Mouse (Mus musculus): ENCODE data around the gene Adat1. TPM values are rescaled to one million over a fixed set of nuclear protein-coding genes. Genes with fewer than 3 reads are reported as not detected.
A peak's percentile ranks its signal among the peaks of the same experiment; 100 is the strongest.
"Not testable (repeated sequence)": the region's sequence is repeated elsewhere in the genome, so short reads cannot be mapped to it uniquely, and the experiment has no call there.

Gene Adat1
- polyA plus RNA-seq, 1 experiment from 2014 or later = 9.5 TPM

- no peak overlapping the region for H3K27ac ChIP-seq
- no peak overlapping the region for H3K9ac ChIP-seq (replicated peaks)
- WGBS = 95% methylated on average over 3 of the region's 3 CpGs
- no peaks in the 10 kb centered on the region for H3K9me3 ChIP-seq
- H3K4me1 ChIP-seq (replicated peaks) = no peaks in the 10 kb centered on the region
- H3K27me3 ChIP-seq = no peaks in the 10 kb centered on the region
- H3K4me3 ChIP-seq (replicated peaks) = no peak overlapping the region
- ATAC-seq = no peak
- H3K36me3 ChIP-seq = peaks cover 82% of the 10 kb centered on the region
- H3K4me2 ChIP-seq (replicated peaks) = no peak overlapping the region
Measured at GRCm38 (mm10) chr8:111950846-111951245, 41.3 kb downstream of the Adat1 start.

- Histone ChIP-seq H3K36me3 (peaks cover 82% of the 10 kb centered on the region), H3K27me3 (no peaks in the 10 kb centered on the region), H3K4me3 (replicated peaks) (no peak overlapping the region), H3K9ac (replicated peaks) (no peak overlapping the region), H3K4me2 (replicated peaks) (no peak overlapping the region), H3K4me1 (replicated peaks) (no peaks in the 10 kb centered on the region), H3K27ac (no peak overlapping the region), H3K9me3 (no peaks in the 10 kb centered on the region)
- no peak for ATAC-seq
- WGBS = 95% methylated on average over 8 of the region's 8 CpGs
Measured at GRCm38 (mm10) chr8:111947954-111948353, 44.1 kb downstream of the Adat1 start.

GRCm38 (mm10) chr8:111947144-111947543 is 45.0 kb downstream of the Adat1 start:
- peaks cover 80% of the 10 kb centered on the region for H3K36me3 ChIP-seq
- no peak overlapping the region for H3K4me2 ChIP-seq (replicated peaks)
- H3K9me3 ChIP-seq = no peaks in the 10 kb centered on the region
- no peak overlapping the region for H3K4me3 ChIP-seq (replicated peaks)
- H3K4me1 ChIP-seq (replicated peaks) = peaks cover 2% of the 10 kb centered on the region
- H3K27me3 ChIP-seq = no peaks in the 10 kb centered on the region
- WGBS = 95% methylated on average over 2 of the region's 2 CpGs
- H3K9ac ChIP-seq (replicated peaks) = no peak overlapping the region
- no peak overlapping the region for H3K27ac ChIP-seq
- no peak for ATAC-seq

DNA sequence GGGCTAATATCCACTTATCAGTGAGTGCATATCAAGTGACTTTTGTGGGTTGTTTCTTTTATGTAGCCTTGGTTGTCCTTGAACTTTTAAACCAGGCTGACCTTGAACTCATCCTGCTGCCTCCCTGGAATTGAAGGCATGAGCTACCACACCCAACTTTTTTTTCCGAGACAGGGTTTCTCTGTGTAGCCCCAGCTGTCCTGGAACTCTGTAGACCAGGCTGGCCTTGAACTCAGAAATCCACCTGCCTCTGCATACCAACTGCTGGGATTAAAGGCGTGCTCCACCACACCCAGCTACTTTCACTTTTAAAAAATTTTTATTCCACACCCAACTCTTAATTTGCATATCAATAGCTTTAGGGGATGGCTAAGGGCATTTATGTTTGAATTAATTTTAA is 48.6 kb downstream of the Adat1 start:
- Histone ChIP-seq H3K36me3 (peaks cover 53% of the 10 kb centered on the region), H3K9ac (replicated peaks) (no peak overlapping the region)
- 92% methylated on average over 2 of the region's 2 CpGs for WGBS

DNA sequence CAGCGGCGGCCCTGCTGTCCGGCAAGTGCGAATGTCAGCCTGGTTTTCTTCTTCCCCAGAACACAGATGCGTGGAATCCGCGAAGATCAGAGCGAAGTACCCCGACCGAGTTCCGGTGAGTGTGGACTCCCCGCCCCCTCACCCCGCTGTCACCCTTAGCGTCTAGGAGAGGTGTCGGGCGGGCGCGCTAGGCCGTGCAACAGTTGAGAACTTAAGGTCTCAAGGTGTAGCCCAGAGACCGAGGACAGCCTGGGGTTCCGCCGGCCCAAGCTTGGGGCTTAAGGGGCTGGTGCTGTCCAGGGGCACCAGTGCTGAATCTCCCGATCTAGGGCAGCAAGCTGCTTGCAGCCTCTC is 51.0 kb downstream of the Adat1 start:
- no peaks in the 10 kb centered on the region for H3K27me3 ChIP-seq
- peaks cover 30% of the 10 kb centered on the region for H3K36me3 ChIP-seq
- H3K9me3 ChIP-seq = no peaks in the 10 kb centered on the region
- H3K27ac ChIP-seq = peak overlapping the region; percentile 80; the same call in 1 of the 2 replicates
- H3K4me1 ChIP-seq (replicated peaks) = peaks cover 19% of the 10 kb centered on the region
- peak overlapping the region; percentile 95 for H3K9ac ChIP-seq (replicated peaks)
- peak overlapping the region; percentile 99 for H3K4me3 ChIP-seq (replicated peaks)
- ATAC-seq = peak; percentile 35
- peak overlapping the region; percentile 100 for H3K4me2 ChIP-seq (replicated peaks)
- under 1% methylated on average over 23 of the region's 23 CpGs for WGBS

More for the DNA sequence above, 48.6 kb downstream of the Adat1 start:
- Histone ChIP-seq H3K9me3 (no peaks in the 10 kb centered on the region), H3K4me3 (replicated peaks) (no peak overlapping the region), H3K4me2 (replicated peaks) (no peak overlapping the region), H3K4me1 (replicated peaks) (peaks cover 19% of the 10 kb centered on the region), H3K27me3 (no peaks in the 10 kb centered on the region), H3K27ac (no peak overlapping the region)
- no peak for ATAC-seq

- Histone ChIP-seq H3K4me1 (replicated peaks) (peaks cover 19% of the 10 kb centered on the region), H3K27me3 (no peaks in the 10 kb centered on the region), H3K27ac (peak within 1 kb of the TSS; percentile 80), H3K9ac (replicated peaks) (peak within 1 kb of the TSS; percentile 95), H3K9me3 (no peaks in the 10 kb centered on the region), H3K4me3 (replicated peaks) (peak within 1 kb of the TSS; percentile 99), H3K4me2 (replicated peaks) (peak within 1 kb of the TSS; percentile 100), H3K36me3 (peaks cover 23% of the 10 kb centered on the region)
- peak; percentile 99 for ATAC-seq
- WGBS = under 1% methylated on average over 65 of the region's 65 CpGs
Measured at GRCm38 (mm10) chr8:111940171-111941100, 51.7 kb downstream of the Adat1 start, which contains the start of gene Gabarapl2. Gene Gabarapl2 (plus strand): TSS chr8:111940703.

DNA sequence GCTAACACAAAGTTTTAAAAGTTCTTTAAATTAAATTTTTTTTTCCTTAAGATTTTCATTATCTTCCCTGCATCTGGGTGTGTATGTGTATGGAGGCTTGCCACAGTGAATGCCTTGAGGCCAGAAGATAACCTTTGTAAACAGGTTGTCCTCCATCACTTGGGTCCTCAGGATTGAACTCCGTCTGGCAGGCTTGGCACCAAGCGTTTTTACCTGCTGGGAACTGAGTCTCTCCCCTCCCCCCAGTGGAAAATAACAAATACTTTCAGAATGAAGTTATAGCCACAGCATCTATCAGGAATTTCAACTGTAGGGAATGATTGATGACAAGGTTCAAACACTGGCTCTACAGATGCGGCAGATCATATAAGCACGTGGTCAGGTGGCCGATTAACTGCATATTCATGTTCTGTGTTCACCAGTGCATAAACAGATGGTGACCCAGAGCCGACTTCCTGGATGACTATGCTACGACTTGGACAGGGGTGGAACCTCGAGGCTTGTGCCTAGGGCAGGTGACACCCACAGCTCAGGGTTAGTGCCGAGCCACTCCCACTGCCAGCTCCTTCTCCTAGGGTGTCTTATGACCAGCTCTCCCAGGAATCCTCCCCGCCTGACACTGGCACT is 52.5 kb downstream of the Adat1 start:
- 13% methylated on average over 10 of the region's 10 CpGs for WGBS
- peak overlapping the region; percentile 99 for H3K4me3 ChIP-seq (replicated peaks)
- H3K4me1 ChIP-seq (replicated peaks) = peaks cover 19% of the 10 kb centered on the region
- peak overlapping the region; percentile 64 for H3K4me2 ChIP-seq (replicated peaks)
- H3K36me3 ChIP-seq = peaks cover 18% of the 10 kb centered on the region
- H3K9me3 ChIP-seq = no peaks in the 10 kb centered on the region
- no peaks in the 10 kb centered on the region for H3K27me3 ChIP-seq
- peak; percentile 66 for ATAC-seq
- H3K27ac ChIP-seq = no peak overlapping the region
- H3K9ac ChIP-seq (replicated peaks) = peak overlapping the region; percentile 54

GRCm38 (mm10) chr8:111938076-111938985 is 53.8 kb downstream of the Adat1 start:
- H3K9ac ChIP-seq (replicated peaks); H3K4me2 ChIP-seq (replicated peaks); H3K9me3 ChIP-seq; H3K36me3 ChIP-seq; H3K4me3 ChIP-seq (replicated peaks); H3K27ac ChIP-seq; ATAC-seq; H3K27me3 ChIP-seq: not testable (repeated sequence)
- WGBS = 84% methylated on average over 9 of the region's 9 CpGs
- H3K4me1 ChIP-seq (replicated peaks) = peaks cover 22% of the 10 kb centered on the region

DNA sequence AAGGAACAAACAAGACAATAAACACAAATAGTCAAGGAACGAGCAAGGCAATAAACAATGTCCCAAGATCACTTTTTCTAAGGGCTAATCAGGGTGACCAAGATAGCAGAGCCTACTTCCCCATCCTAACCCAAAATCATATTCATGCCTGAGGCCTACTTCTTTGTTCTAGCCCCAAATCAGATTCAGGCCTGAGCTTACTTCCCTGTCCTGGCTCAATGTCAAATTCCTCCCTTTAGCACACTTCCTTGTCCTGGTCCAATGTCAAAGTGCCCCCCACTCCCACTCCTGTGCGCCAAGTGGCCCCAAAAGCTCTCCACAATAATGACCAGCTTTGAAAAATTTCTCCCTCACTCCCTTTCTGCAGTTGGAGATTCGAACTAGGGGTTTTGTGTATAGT is 54.9 kb downstream of the Adat1 start:
- ATAC-seq = no peak

DNA sequence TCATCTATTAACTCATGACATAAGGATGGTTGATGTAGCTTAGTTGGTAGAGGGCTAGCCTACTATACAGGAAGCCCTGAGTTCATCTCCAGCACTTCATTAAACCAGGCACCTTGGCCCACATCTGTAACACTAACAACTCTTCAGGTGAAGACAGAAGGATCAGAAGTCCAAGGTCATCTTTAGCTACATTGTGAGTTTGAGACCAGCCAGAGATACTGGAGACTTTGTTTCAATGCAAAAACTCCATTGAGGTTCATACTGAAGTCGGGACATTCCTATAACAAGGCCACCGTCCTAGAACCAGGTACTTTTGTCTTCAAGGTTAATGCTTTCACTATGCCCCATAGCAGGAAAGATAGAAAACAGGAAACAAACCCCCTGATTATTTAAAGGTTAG is 57.9 kb downstream of the Adat1 start:
- H3K9ac ChIP-seq (replicated peaks) = no peak overlapping the region
- peak overlapping the region; percentile 87 for H3K4me2 ChIP-seq (replicated peaks)
- H3K9me3 ChIP-seq = no peaks in the 10 kb centered on the region
- no peaks in the 10 kb centered on the region for H3K36me3 ChIP-seq
- 85% methylated on average over 2 of the region's 2 CpGs for WGBS
- H3K27ac ChIP-seq = 0 out of 2 replicates have a peak overlapping the region, but pooled peaks have one; percentile 60
- peaks cover 20% of the 10 kb centered on the region for H3K4me1 ChIP-seq (replicated peaks)
- H3K27me3 ChIP-seq = no peaks in the 10 kb centered on the region
- peak; percentile 16; the same call in 1 of the 2 replicates for ATAC-seq
- H3K4me3 ChIP-seq (replicated peaks) = 0 out of 2 replicates have a peak overlapping the region, but pooled peaks have one; percentile 71

More for the DNA sequence above, 54.9 kb downstream of the Adat1 start:
- no peak overlapping the region for H3K27ac ChIP-seq
- H3K4me2 ChIP-seq (replicated peaks) = no peak overlapping the region
- H3K9ac ChIP-seq (replicated peaks) = no peak overlapping the region
- H3K4me1 ChIP-seq (replicated peaks) = peaks cover 32% of the 10 kb centered on the region
- H3K4me3 ChIP-seq (replicated peaks) = no peak overlapping the region
- no peaks in the 10 kb centered on the region; the same call in 1 of the 2 replicates for H3K36me3 ChIP-seq
- 72% methylated on average over 3 of the region's 3 CpGs for WGBS
- no peaks in the 10 kb centered on the region for H3K27me3 ChIP-seq
- H3K9me3 ChIP-seq = no peaks in the 10 kb centered on the region

DNA sequence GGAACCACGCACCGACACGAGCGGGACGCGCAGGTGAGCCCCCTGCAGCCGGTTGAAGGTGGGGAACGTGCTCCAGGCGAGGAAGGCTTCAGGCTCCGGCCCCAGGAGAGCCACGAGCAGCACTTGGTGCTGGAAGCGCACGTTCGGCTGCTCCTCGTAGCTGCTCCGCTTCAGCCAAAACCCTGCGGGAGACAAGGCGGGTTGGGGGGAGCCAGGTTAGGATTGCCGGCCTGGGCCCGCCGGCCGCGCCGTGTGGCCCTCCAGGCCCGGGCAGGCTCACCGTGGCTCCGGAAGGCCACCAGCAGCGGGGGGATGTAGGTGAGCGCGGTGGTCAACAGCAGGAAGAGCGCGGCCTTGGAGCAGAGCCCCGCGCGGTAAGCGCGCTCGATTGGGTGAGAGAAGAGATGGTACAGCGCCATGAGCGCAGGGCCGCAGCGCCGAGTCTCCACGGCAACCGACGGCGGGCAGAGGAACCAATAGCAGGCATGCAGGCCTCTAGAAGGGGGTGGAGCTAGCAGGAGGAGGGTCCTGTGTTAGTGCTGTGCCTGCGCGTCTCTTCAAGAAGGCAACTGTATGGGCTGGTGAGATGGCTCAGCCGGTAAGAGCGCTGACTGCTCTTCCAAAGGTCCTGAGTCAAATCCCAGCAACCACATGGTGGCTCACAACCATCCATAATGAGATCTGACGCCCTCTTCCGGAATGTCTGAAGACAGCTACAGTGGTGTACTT is 58.6 kb downstream of the Adat1 start, which contains the start of gene Tmem231:
Tmem231 (minus strand) TSS at position 534 of the 729 bp plus-strand sequence.
- Histone ChIP-seq H3K4me2 (replicated peaks) (peak within 1 kb of the TSS; percentile 87), H3K36me3 (no peaks in the 10 kb centered on the region), H3K9ac (replicated peaks) (peak within 1 kb of the TSS; percentile 84), H3K27ac (peak within 1 kb of the TSS; percentile 93), H3K27me3 (no peaks in the 10 kb centered on the region), H3K4me3 (replicated peaks) (peak within 1 kb of the TSS; percentile 71), H3K4me1 (replicated peaks) (peaks cover 20% of the 10 kb centered on the region), H3K9me3 (no peaks in the 10 kb centered on the region)
- peak; percentile 100 for ATAC-seq
- under 1% methylated on average over 53 of the region's 53 CpGs for WGBS
